Mouse (Mus musculus): Measurements from ENCODE around the gene 9230102O04Rik. TPM values are rescaled to one million over a fixed set of nuclear protein-coding genes. Genes with fewer than 3 reads are reported as not detected.

9230102O04Rik gene
- polyA plus RNA-seq, 1 experiment from 2014 or later = not detected

GRCm38 (mm10) chr2:9855861-9856260 is 33.5 kb downstream of the 9230102O04Rik start:
- no peaks in the 10 kb centered on the region for H3K36me3 ChIP-seq (ENCODE audit: control insufficient read depth, insufficient read depth, low read length)
- no peaks in the 10 kb centered on the region for H3K9me3 ChIP-seq (ENCODE audit: control insufficient read depth, low read length)
- H3K4me2 ChIP-seq (ENCODE audit: low read depth, low read length) = no peak overlapping the region
- H3K9ac ChIP-seq (ENCODE audit: low read depth, low read length) = no peak overlapping the region
- ATAC-seq = no peak
- H3K27me3 ChIP-seq (replicated peaks; ENCODE audit: control insufficient read depth, insufficient read depth, low read length) = no peaks in the 10 kb centered on the region
- no peak overlapping the region for H3K27ac ChIP-seq (ENCODE audit: low read length)
- WGBS = 46% methylated on average over 4 of the region's 4 CpGs
- H3K4me1 ChIP-seq (ENCODE audit: control insufficient read depth, insufficient read depth, low read length) = no peaks in the 10 kb centered on the region
- no peak overlapping the region for H3K4me3 ChIP-seq (ENCODE audit: low read length)

- Histone ChIP-seq H3K27me3 (replicated peaks; ENCODE audit: control insufficient read depth, insufficient read depth, low read length) (no peaks in the 10 kb centered on the region), H3K4me1 (ENCODE audit: control insufficient read depth, insufficient read depth, low read length) (no peaks in the 10 kb centered on the region), H3K9ac (ENCODE audit: low read depth, low read length) (no peak overlapping the region), H3K27ac (ENCODE audit: low read length) (no peak overlapping the region), H3K4me2 (ENCODE audit: low read depth, low read length) (no peak overlapping the region), H3K9me3 (ENCODE audit: control insufficient read depth, low read length) (no peaks in the 10 kb centered on the region), H3K36me3 (ENCODE audit: control insufficient read depth, insufficient read depth, low read length) (no peaks in the 10 kb centered on the region), H3K4me3 (ENCODE audit: low read length) (no peak overlapping the region)
- WGBS = 32% methylated on average over 13 of the region's 13 CpGs
- ATAC-seq = no peak
Observed at GRCm38 (mm10) chr2:9852851-9853576, 36.3 kb downstream of the 9230102O04Rik start.

GRCm38 (mm10) chr2:9835195-9835594 is 54.1 kb downstream of the 9230102O04Rik start:
- H3K9me3 ChIP-seq (ENCODE audit: control insufficient read depth, low read length) = no peaks in the 10 kb centered on the region
- H3K9ac ChIP-seq (ENCODE audit: low read depth, low read length) = no peak overlapping the region
- H3K4me2 ChIP-seq (ENCODE audit: low read depth, low read length) = no peak overlapping the region
- 57% methylated on average over 7 of the region's 7 CpGs for WGBS
- no peak overlapping the region for H3K27ac ChIP-seq (ENCODE audit: low read length)
- no peaks in the 10 kb centered on the region for H3K4me1 ChIP-seq (ENCODE audit: control insufficient read depth, insufficient read depth, low read length)
- H3K36me3 ChIP-seq (ENCODE audit: control insufficient read depth, insufficient read depth, low read length) = no peaks in the 10 kb centered on the region
- no peak overlapping the region for H3K4me3 ChIP-seq (ENCODE audit: low read length)
- H3K27me3 ChIP-seq (replicated peaks; ENCODE audit: control insufficient read depth, insufficient read depth, low read length) = no peaks in the 10 kb centered on the region
- ATAC-seq = no peak

GRCm38 (mm10) chr2:9833712-9834111 is 55.6 kb downstream of the 9230102O04Rik start:
- Histone ChIP-seq H3K9ac (ENCODE audit: low read depth, low read length) (no peak overlapping the region), H3K9me3 (ENCODE audit: control insufficient read depth, low read length) (no peaks in the 10 kb centered on the region), H3K27ac (ENCODE audit: low read length) (no peak overlapping the region), H3K4me2 (ENCODE audit: low read depth, low read length) (no peak overlapping the region), H3K27me3 (replicated peaks; ENCODE audit: control insufficient read depth, insufficient read depth, low read length) (no peaks in the 10 kb centered on the region), H3K4me1 (ENCODE audit: control insufficient read depth, insufficient read depth, low read length) (no peaks in the 10 kb centered on the region), H3K4me3 (ENCODE audit: low read length) (no peak overlapping the region), H3K36me3 (ENCODE audit: control insufficient read depth, insufficient read depth, low read length) (no peaks in the 10 kb centered on the region)
- 70% methylated on average over 7 of the region's 7 CpGs for WGBS
- no peak for ATAC-seq

Other genes starting within 250 kb of the 9230102O04Rik start
- gene 4930412O13Rik, start 8.3 kb downstream of the 9230102O04Rik start, polyA plus RNA-seq (2015; fragmentation: Nextera tagmentation; extraction: Ambion mirVana) = not detected in 2 replicates
- gene Gata3, start 494 bp upstream of the 9230102O04Rik start, polyA plus RNA-seq (2015; fragmentation: Nextera tagmentation; extraction: Ambion mirVana) = 2.0 and 2.1 TPM in 2 replicates
- gene Taf3, start 159.1 kb upstream of the 9230102O04Rik start, polyA plus RNA-seq (2015; fragmentation: Nextera tagmentation; extraction: Ambion mirVana) = 8.9 TPM in 2 replicates
- 986 and 1,011 TPM in 2 replicates for gene Atp5c1, start 191.0 kb upstream of the 9230102O04Rik start, polyA plus RNA-seq (2015; fragmentation: Nextera tagmentation; extraction: Ambion mirVana)
- gene Kin, start 191.1 kb upstream of the 9230102O04Rik start, polyA plus RNA-seq (2015; fragmentation: Nextera tagmentation; extraction: Ambion mirVana) = 17.9 and 22.7 TPM in 2 replicates
- 2.5 and 7.6 TPM in 2 replicates for gene Itih2, start 241.9 kb upstream of the 9230102O04Rik start, polyA plus RNA-seq (2015; fragmentation: Nextera tagmentation; extraction: Ambion mirVana)

All from intestine, embryonic 16.5 days (tissue).